Mouse (Mus musculus) splenic B cell, adult 2 months (primary cell): Measurements from ENCODE around the gene Gm13043.
"Not testable (repeated sequence)": the region's sequence is repeated elsewhere in the genome, so short reads cannot be mapped to it uniquely, and the experiment has no call there.

Experiments
- DNase-seq: peaks from one replicate; pipeline ENCODE4 v3.0.0-alpha.2; 2011; ENCODE audit warnings: low read depth, low spot score
- H3K27me3 ChIP-seq: 2 replicates; pipeline ENCODE4 v1.6.1; 2012; ENCODE audit warnings: mild to moderate bottlenecking, low read length, moderate library complexity, mixed read lengths; ENCODE audit not compliant: control insufficient read depth, poor library complexity, insufficient read depth, severe bottlenecking
- H3K36me3 ChIP-seq: 2 replicates; pipeline ENCODE4 v1.6.1; 2012; ENCODE audit warnings: mild to moderate bottlenecking, low read length, moderate library complexity, mixed read lengths; ENCODE audit not compliant: control insufficient read depth, poor library complexity, insufficient read depth, severe bottlenecking

The Gm13043 gene

GRCm38 (mm10) chr4:143511043-143511442 lies at the start of gene Gm13043:
TSS of gene Gm13043 (plus strand) at chr4:143511343.
- no peak for DNase-seq
- no peaks in the 10 kb centered on the region for H3K36me3 ChIP-seq
- H3K27me3 ChIP-seq: no peaks in the 10 kb centered on the region

GRCm38 (mm10) chr4:143535654-143536053 lies 24.5 kb downstream of the Gm13043 start, which contains the start of gene Gm13040:
TSS of gene Gm13040 (plus strand) at chr4:143535954.
- H3K27me3 ChIP-seq: not testable (repeated sequence)

GRCm38 (mm10) chr4:143551400-143551799 lies 40.3 kb downstream of the Gm13043 start, which contains the start of the genes BC080695 and Gm13057:
TSS of gene BC080695 (plus strand) at chr4:143551700.
TSS of gene Gm13057 (plus strand) at chr4:143551709.
- DNase-seq: not testable (repeated sequence)

More at GRCm38 (mm10) chr4:143535654-143536053, 24.5 kb downstream of the Gm13043 start, which contains the start of gene Gm13040:
- DNase-seq, H3K36me3 ChIP-seq: not testable (repeated sequence)

More at GRCm38 (mm10) chr4:143551400-143551799, 40.3 kb downstream of the Gm13043 start, which contains the start of the genes BC080695 and Gm13057:
- H3K27me3 ChIP-seq, H3K36me3 ChIP-seq: not testable (repeated sequence)
